Mouse (Mus musculus) bone marrow, adult 2 months (tissue): ENCODE data around the gene Rho.

Source experiments
- CTCF ChIP-seq: fragments of 200-500 bp; IDR thresholded peaks from 2 replicates; pipeline ENCODE4 v1.5.1; 2011; ENCODE audit warnings: low read length, control low read depth; ENCODE audit not compliant: control insufficient read depth, insufficient read depth
- POLR2A ChIP-seq: fragments of 200-500 bp; IDR thresholded peaks from 2 replicates; pipeline ENCODE4 v1.6.1; 2011; ENCODE audit warnings: low read depth, mild to moderate bottlenecking, control low read depth, low read length, borderline replicate concordance; ENCODE audit not compliant: control insufficient read depth

DNA sequence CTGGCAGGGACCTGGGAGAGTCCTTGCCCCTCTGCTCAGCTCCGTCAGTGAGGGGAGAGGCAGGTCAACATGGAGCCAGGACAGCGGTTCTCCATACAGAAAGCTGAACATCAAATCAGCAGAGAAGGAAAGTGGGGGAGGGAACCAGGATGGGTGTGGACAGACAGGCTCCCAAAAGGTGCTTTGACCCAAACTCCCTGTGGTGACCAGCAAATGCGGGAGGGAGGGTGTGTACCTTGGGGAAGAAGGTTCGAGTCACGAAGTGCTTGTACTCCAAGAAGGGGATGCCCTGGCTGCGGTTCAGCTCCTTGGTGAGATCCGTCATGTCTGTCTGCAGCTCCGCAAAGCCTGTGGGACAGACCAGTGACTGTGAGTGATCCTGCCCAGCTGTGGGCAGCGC, 32.1 kb downstream of the Rho start:
- TF ChIP-seq CTCF: no peak
- TF ChIP-seq POLR2A: no peak
